Mouse (Mus musculus) cerebellum, adult 2 months (tissue): ENCODE data around the gene Entpd5. TPM values are rescaled to one million over a fixed set of nuclear protein-coding genes. Genes with fewer than 3 reads are reported as not detected.
A peak's percentile ranks its signal among the peaks of the same experiment; 100 is the strongest.

Experiments used
- DNase-seq, 2 experiments: peaks; one replicate each; pipeline ENCODE4 v3.0.0; 2021
- H3K27ac ChIP-seq: fragments of 200-500 bp; 2 replicates; pipeline ENCODE4 v1.5.1; 2012; ENCODE audit warnings: low read length, control low read depth, inconsistent platforms; ENCODE audit not compliant: insufficient read depth
- H3K27me3 ChIP-seq: fragments of 200-500 bp; 2 replicates; pipeline ENCODE4 v1.6.1; 2012; ENCODE audit warnings: inconsistent platforms, mild to moderate bottlenecking, low read length, moderate library complexity; ENCODE audit not compliant: control insufficient read depth, insufficient read depth
- H3K4me1 ChIP-seq: fragments of 200-500 bp; 2 replicates; pipeline ENCODE4 v1.6.1; 2011; ENCODE audit warnings: low read length; ENCODE audit not compliant: control insufficient read depth, insufficient read depth
- H3K4me3 ChIP-seq: fragments of 200-500 bp; replicated peaks from 2 replicates; pipeline ENCODE3; 2011; ENCODE audit warnings: mild to moderate bottlenecking, low read depth, low read length, control low read depth; ENCODE audit not compliant: insufficient read depth
- CTCF ChIP-seq: fragments of 200-500 bp; IDR thresholded peaks from 2 replicates; pipeline ENCODE4 v1.5.1; 2011; ENCODE audit warnings: low read depth, mild to moderate bottlenecking, control low read depth, low read length, moderate library complexity, borderline replicate concordance; ENCODE audit not compliant: insufficient read depth
- POLR2A ChIP-seq: fragments of 200-500 bp; IDR thresholded peaks from 2 replicates; pipeline ENCODE4 v1.6.1; 2011; ENCODE audit warnings: low read length, control low read depth, borderline replicate concordance; ENCODE audit not compliant: insufficient read depth
- WGBS: fragments of 180-500 bp; shearing (Covaris S2); methylation state at CpG from one replicate; pipeline ENCODE4 v1.1.7; 2018; 5-methylcytosine and 5-hydroxymethylcytosine counted together
- polyA plus RNA-seq: library from polyadenylated mRNA; depleted of rRNA; stranded (reverse); fragments of >200 nt; gene quantifications from 2 replicates; pipeline ENCODE4 v1.2.3, GENCODE M21; 2012; rRNA removed

The Entpd5 gene
- polyA plus RNA-seq, result 26.2 and 29.0 TPM in 2 replicates

DNA sequence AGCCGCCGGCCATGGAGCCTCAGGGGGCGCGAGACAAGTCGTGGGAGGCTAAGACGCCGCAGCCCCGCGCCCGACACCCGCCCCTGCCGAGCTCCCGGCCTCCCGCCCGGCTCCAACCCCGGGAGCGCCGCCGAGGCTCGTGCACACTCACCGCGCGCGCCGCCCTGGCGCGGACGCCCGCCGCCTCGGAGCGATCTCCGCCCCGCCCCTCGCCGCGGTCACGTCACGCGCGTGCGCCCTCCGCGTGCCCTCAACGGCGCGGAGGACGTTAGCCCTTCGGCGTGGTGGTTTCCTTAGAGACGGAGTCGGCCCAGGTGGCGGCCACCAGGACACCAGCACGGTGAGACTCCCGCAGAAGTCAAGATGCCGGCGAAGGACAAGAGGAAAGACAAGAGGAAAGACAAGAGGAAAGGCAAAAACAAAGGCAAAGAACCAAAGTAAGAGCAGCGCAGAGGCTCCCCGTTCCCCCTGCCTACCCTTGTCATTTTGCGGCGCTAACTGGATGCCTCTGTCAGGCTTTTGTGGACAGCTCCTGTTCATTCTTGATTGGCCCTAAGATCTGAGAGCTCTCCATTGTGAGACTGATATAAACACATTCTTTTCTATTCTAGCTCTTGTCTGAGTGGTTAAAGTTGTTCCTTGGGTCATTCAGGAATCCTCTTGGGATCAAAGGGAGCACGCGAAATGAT lies at the start of gene Entpd5, which contains the start of gene Bbof1:
Entpd5 (minus strand) TSS at position 211 of the 689 bp plus-strand sequence.
Bbof1 (plus strand) TSS at position 253 of the 689 bp plus-strand sequence.
- peak; percentile 94 to 95 for DNase-seq
- Histone ChIP-seq H3K27me3 (no peaks in the 10 kb centered on the region), H3K4me1 (no peaks in the 10 kb centered on the region; the same call in 1 of the 2 replicates), H3K4me3 (peak within 1 kb of the TSS; percentile 80), H3K27ac (peak within 1 kb of the TSS; percentile 83)
- 1% methylated on average over 63 of the region's 63 CpGs for WGBS
- TF ChIP-seq POLR2A, result peak; percentile 64; the same call in 1 of the 2 replicates
- no peak for TF ChIP-seq CTCF

DNA sequence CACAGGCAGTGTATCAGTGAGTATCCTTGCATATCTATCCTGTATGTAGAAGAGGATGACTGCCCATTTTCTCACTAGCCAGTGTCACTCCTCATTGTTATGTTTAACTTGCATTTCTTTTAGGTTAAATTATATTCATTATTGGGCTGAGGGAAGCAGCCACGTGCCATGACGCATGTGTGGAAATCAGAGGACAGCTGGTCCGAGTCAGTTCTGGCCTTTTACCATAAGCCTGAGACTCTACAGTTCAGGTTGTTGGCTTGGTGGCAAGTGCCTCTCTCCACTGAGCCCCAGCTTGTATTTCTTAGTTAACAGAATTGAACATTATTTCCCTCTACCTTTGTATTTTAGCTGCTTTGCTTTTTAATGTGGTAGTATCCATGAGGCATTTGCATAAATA lies 48.1 kb upstream of the Entpd5 start:
- 16% methylated on average over 3 of the region's 3 CpGs for WGBS
- TF ChIP-seq CTCF, result no peak
- peak in 1 of 2 experiments; percentile 52 for DNase-seq

DNA sequence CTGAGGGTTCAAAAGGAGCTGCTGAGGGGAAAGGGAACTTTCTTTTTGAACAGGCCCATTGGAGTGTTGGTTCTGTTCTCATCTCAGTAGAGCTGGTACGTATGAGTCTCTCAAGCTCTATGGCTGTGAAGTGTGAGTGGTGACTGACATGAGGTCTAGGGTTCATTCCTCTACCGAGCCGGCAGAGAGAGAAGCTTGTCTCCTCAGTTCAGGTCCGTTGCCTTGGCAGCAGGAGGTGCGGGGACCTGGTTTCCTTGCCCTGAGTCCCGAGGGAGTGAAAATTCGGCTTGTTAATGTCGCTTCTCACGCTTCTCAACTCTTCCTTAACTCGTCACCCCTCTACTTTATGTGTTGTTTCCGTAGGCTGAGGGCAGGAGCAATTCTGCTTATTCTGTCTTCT lies 43.0 kb upstream of the Entpd5 start:
- DNase-seq, result no peak
- Histone ChIP-seq H3K4me3 (peak overlapping the region; percentile 60), H3K27me3 (no peaks in the 10 kb centered on the region), H3K4me1 (no peaks in the 10 kb centered on the region), H3K27ac (no peak overlapping the region; the same call in 1 of the 2 replicates)
- WGBS, result under 1% methylated on average over 11 of the region's 11 CpGs
- TF ChIP-seq POLR2A (no peak), CTCF (no peak)

More for the DNA sequence above, 48.1 kb upstream of the Entpd5 start:
- Histone ChIP-seq H3K27ac (no peak overlapping the region), H3K27me3 (no peaks in the 10 kb centered on the region), H3K4me3 (no peak overlapping the region), H3K4me1 (no peaks in the 10 kb centered on the region)

DNA sequence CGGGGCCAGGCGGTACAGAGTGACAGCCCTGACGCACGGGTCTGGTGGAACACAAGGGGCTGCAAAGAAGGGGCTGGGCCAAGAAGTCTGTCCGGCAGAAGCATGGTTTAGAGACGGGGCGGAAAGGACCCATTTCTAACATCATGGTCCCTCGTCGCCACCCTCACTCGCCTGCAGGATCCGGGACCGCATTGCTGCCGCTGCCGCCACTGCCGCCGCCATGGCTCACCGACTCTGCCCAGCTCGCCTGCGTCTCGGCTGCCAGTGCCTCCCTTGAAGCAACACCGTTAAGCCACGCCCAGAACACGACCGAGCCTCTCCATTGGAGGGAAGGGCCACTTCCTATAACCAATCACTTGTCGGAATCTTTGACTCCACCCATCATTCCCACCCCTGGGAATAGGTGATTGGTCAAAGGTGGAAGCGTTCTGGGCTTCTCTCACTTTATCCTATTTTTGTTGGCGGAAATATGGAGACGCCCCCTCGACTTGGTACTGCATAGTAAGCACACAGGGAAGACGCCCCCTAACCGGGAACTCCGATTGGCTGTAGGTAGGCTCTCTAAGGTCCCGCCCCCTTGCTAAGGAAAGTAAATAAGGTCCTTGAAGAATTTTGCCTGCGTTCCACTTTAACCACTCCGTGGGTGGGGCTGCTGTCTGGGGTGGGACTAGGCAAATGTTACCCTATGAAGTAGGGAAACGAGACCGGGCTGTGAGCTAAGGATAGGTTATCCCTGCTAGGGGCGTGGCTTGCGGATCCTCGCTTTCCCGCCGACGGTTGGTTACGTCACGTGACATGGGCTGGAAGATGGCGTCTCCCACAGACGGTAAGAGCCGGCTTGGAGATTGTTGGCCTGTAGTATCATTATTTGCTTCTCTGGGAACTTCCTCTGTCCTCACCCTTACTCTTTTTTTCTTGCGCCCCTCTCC lies 42.2 kb upstream of the Entpd5 start, which contains the start of the genes Aldh6a1 and Lin52:
Aldh6a1 (minus strand) TSS at position 287 of the 929 bp plus-strand sequence.
Lin52 (plus strand) TSS at position 705 of the 929 bp plus-strand sequence.
- WGBS, result under 1% methylated on average over 49 of the region's 49 CpGs

DNA sequence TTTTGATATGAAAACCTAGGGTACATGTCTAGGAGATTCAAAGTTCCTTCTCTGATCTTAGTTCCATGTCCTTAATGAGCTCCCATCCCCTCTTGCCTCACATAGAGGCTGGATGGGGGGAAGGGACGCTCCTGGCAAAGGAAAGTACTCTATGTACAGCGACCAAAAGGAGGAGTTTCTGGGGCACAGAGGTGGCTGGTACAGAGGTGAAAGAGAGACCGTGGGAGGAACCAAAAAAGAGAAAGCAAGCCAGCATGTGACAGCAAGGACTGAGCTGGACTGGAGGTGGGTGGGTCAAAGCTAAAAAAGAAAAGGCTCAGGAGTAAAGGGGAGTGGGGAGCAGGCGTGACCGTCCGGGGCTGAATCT lies 41.5 kb upstream of the Entpd5 start:
- no peak for DNase-seq
- WGBS, result 0% methylated on average over 6 of the region's 6 CpGs
- Histone ChIP-seq H3K4me3 (peak overlapping the region; percentile 77), H3K4me1 (no peaks in the 10 kb centered on the region), H3K27ac (0 out of 2 replicates have a peak overlapping the region, but pooled peaks have one; percentile 1), H3K27me3 (no peaks in the 10 kb centered on the region)
- TF ChIP-seq POLR2A (no peak), CTCF (no peak)

More for the DNA sequence above, 42.2 kb upstream of the Entpd5 start, which contains the start of the genes Aldh6a1 and Lin52:
- DNase-seq, result peak; percentile 95 to 99
- Histone ChIP-seq H3K27me3 (no peaks in the 10 kb centered on the region), H3K4me1 (no peaks in the 10 kb centered on the region), H3K4me3 (peak within 1 kb of the TSS; percentile 77), H3K27ac (peak within 1 kb of the TSS; percentile 1; the same call in 1 of the 2 replicates)
- no peak for TF ChIP-seq CTCF
- peak; percentile 97 for TF ChIP-seq POLR2A

DNA sequence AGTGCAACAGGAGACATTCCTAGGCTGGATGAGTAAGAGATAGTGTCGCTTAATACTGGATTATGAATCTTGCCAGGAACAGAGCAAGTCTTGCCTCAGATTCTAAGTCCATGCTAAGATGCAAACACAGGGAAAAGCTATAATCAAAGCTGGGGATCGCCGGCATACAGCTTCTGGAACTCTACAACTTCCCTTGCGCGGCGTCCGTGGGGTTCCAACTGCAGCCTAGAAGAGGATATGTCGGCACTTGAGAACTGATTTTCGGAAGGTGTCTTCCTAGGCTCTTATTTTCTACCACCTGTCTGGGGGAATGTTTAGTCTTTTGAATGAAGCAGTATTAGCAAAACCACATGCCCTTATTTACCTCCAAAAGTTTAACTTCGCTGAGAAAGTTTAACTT lies 41.1 kb upstream of the Entpd5 start:
- DNase-seq, result peak in 1 of 2 experiments; percentile 13
- H3K27me3 ChIP-seq, result no peaks in the 10 kb centered on the region
- 52% methylated on average over 10 of the region's 10 CpGs for WGBS
- no peak overlapping the region for H3K27ac ChIP-seq
- no peak for TF ChIP-seq POLR2A
- TF ChIP-seq CTCF, result no peak
- no peaks in the 10 kb centered on the region for H3K4me1 ChIP-seq
- H3K4me3 ChIP-seq, result no peak overlapping the region

DNA sequence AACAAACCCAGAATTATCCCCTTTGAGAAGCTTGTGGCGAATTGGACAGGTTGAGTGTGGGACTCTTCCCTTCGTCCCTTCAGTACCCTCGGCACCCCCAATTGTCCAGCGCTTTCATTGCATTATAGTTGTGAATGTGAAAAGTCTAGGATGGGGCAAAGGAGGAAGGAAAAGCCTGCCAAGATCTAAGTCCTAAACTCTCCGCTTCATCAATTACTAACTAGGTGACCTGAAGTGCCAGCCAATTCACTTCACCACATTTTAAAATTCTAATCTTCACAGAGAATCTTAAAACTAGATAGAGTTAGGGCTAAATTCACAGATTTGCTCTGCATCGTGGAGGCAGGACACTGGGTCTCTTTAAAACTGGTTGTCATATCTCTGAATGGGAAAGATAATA lies 39.4 kb upstream of the Entpd5 start:
- TF ChIP-seq CTCF (no peak), POLR2A (no peak)
- Histone ChIP-seq H3K4me3 (no peak overlapping the region), H3K4me1 (no peaks in the 10 kb centered on the region), H3K27ac (no peak overlapping the region), H3K27me3 (no peaks in the 10 kb centered on the region)
- DNase-seq, result no peak
- 89% methylated on average over 6 of the region's 6 CpGs for WGBS
